Mouse (Mus musculus) CH12.LX (cell line): ENCODE measurements around the gene Dusp5. TPM values are rescaled to one million over a fixed set of nuclear protein-coding genes. Genes with fewer than 3 reads are reported as not detected.

Source experiments
- DNase-seq: peaks from one replicate; pipeline ENCODE4 v3.0.0-alpha.2; 2013; ENCODE audit errors: extremely low read depth
- H3K27ac ChIP-seq: 2 replicates; pipeline ENCODE4 v1.5.1; 2012; ENCODE audit warnings: low read depth, mild to moderate bottlenecking, control low read depth, moderate library complexity; ENCODE audit not compliant: insufficient read depth
- H3K27me3 ChIP-seq: replicated peaks from 2 replicates; pipeline ENCODE3; 2012; ENCODE audit warnings: inconsistent platforms
- H3K36me3 ChIP-seq, 2 experiments: replicated peaks in 1 of 2; 2 replicates each; pipeline versions ENCODE3 to v1.6.1; 2012; ENCODE audit warnings: inconsistent platforms in 1 of 2, low read length in 1 of 2, mild to moderate bottlenecking in 1 of 2, mixed read lengths in 1 of 2, moderate library complexity in 1 of 2; ENCODE audit not compliant: control insufficient read depth in 1 of 2, insufficient read depth in 1 of 2
- H3K4me1 ChIP-seq, 2 experiments: 2 replicates each; pipeline ENCODE4 v1.6.1; 2012; ENCODE audit warnings: inconsistent platforms in 1 of 2, moderate library complexity in 1 of 2; ENCODE audit not compliant: insufficient read depth in 2 of 2, control insufficient read depth in 1 of 2
- H3K4me2 ChIP-seq: 2 replicates; pipeline ENCODE4 v1.6.1; 2012; ENCODE audit warnings: low read depth, mild to moderate bottlenecking, control low read depth; ENCODE audit not compliant: poor library complexity, insufficient read depth, severe bottlenecking
- H3K4me3 ChIP-seq, 3 experiments: fragments of 150-350 bp in 1 of 3; sonication (generic) in 1 of 3; replicated peaks in 1 of 3; 2 replicates each; pipeline versions ENCODE3 to v1.5.1; 2011 to 2012; ENCODE audit warnings: low read depth in 2 of 3, low read length in 2 of 3, mild to moderate bottlenecking in 2 of 3, moderate library complexity in 2 of 3, control low read depth in 1 of 3, improper control_type of control experiment in 1 of 3, inconsistent platforms in 1 of 3, mixed read lengths in 1 of 3; ENCODE audit not compliant: poor library complexity in 1 of 3
- H3K79me2 ChIP-seq: replicated peaks from 2 replicates; pipeline ENCODE4 v1.6.1; 2012; ENCODE audit warnings: mild to moderate bottlenecking, moderate library complexity; ENCODE audit not compliant: control insufficient read depth, poor library complexity, insufficient read depth, severe bottlenecking; ENCODE audit errors: extremely low read depth
- H3K9ac ChIP-seq: 2 replicates; pipeline ENCODE4 v1.6.1; 2012; ENCODE audit warnings: low read depth, mild to moderate bottlenecking, control low read depth, moderate library complexity; ENCODE audit not compliant: insufficient read depth
- H3K9me3 ChIP-seq: replicated peaks from 2 replicates; pipeline ENCODE3; 2012; ENCODE audit warnings: low read length, inconsistent platforms, mixed read lengths
- CHD1 ChIP-seq: IDR thresholded peaks from 2 replicates; pipeline ENCODE4 v1.6.1; 2012; ENCODE audit warnings: low read depth, low read length, improper control_type of control experiment, inconsistent platforms
- CTCF ChIP-seq, 2 experiments: IDR thresholded peaks in 1 of 2; conservative IDR thresholded peaks in 1 of 2; 2 replicates each; pipeline ENCODE4 v1.5.1; 2011 to 2012; ENCODE audit warnings: low read depth in 2 of 2, low read length in 2 of 2, improper control_type of control experiment in 1 of 2, inconsistent platforms in 1 of 2, mild to moderate bottlenecking in 1 of 2, moderate library complexity in 1 of 2
- E2F4 ChIP-seq: IDR thresholded peaks from 2 replicates; pipeline ENCODE4 v1.6.1; 2011; ENCODE audit warnings: low read depth, low read length, improper control_type of control experiment; ENCODE audit not compliant: insufficient replicate concordance
- ELF1 ChIP-seq: IDR thresholded peaks from 2 replicates; pipeline ENCODE4 v1.6.1; 2014; ENCODE audit warnings: low read depth, mild to moderate bottlenecking, inconsistent platforms, low read length, improper control_type of control experiment
- GABPA ChIP-seq: IDR thresholded peaks from 2 replicates; pipeline ENCODE4 v1.6.1; 2012; ENCODE audit warnings: low read depth, low read length, improper control_type of control experiment, inconsistent platforms; ENCODE audit not compliant: insufficient replicate concordance
- HCFC1 ChIP-seq: IDR thresholded peaks from 2 replicates; pipeline ENCODE4 v1.6.1; 2012; ENCODE audit warnings: low read depth, mild to moderate bottlenecking, inconsistent platforms, low read length, improper control_type of control experiment
- IRF4 ChIP-seq: IDR thresholded peaks from 2 replicates; pipeline ENCODE4 v1.6.1; 2014; ENCODE audit warnings: low read depth, mild to moderate bottlenecking, inconsistent platforms, low read length, improper control_type of control experiment
- JUND ChIP-seq: conservative IDR thresholded peaks from 2 replicates; pipeline ENCODE4 v1.6.1; 2011; ENCODE audit warnings: low read depth, low read length, improper control_type of control experiment
- MAFK ChIP-seq: IDR thresholded peaks from 2 replicates; pipeline ENCODE4 v1.6.1; 2011; ENCODE audit warnings: low read length, improper control_type of control experiment; ENCODE audit not compliant: insufficient replicate concordance
- MAX ChIP-seq: IDR thresholded peaks from 2 replicates; pipeline ENCODE4 v1.6.1; 2011; ENCODE audit warnings: low read length, improper control_type of control experiment
- MAZ ChIP-seq: IDR thresholded peaks from 2 replicates; pipeline ENCODE4 v1.6.1; 2012; ENCODE audit warnings: low read depth, mild to moderate bottlenecking, inconsistent platforms, low read length, improper control_type of control experiment, moderate library complexity
- MEF2A ChIP-seq: IDR thresholded peaks from 2 replicates; pipeline ENCODE4 v1.6.1; 2014; ENCODE audit warnings: low read depth, mild to moderate bottlenecking, inconsistent platforms, low read length, improper control_type of control experiment, borderline replicate concordance
- MYC ChIP-seq: IDR thresholded peaks from 2 replicates; pipeline ENCODE4 v1.6.1; 2011; ENCODE audit warnings: low read depth, mild to moderate bottlenecking, improper control_type of control experiment, low read length
- NELFE ChIP-seq: IDR thresholded peaks from 2 replicates; pipeline ENCODE4 v1.6.1; 2011; ENCODE audit warnings: low read depth, low read length, improper control_type of control experiment
- PAX5 ChIP-seq: IDR thresholded peaks from 2 replicates; pipeline ENCODE4 v1.6.1; 2012; ENCODE audit warnings: low read length, inconsistent platforms, mixed read lengths
- POLR2A ChIP-seq: IDR thresholded peaks from 2 replicates; pipeline ENCODE4 v1.6.1; 2011; ENCODE audit warnings: low read depth, mild to moderate bottlenecking, improper control_type of control experiment, low read length
- POLR2AphosphoS2 ChIP-seq: IDR thresholded peaks from 2 replicates; pipeline ENCODE4 v1.6.1; 2011; ENCODE audit warnings: low read depth, low read length, improper control_type of control experiment
- RCOR1 ChIP-seq: conservative IDR thresholded peaks from 2 replicates; pipeline ENCODE4 v1.6.1; 2012; ENCODE audit warnings: low read depth, mild to moderate bottlenecking, inconsistent platforms, low read length, improper control_type of control experiment
- SIN3A ChIP-seq: IDR thresholded peaks from 2 replicates; pipeline ENCODE4 v1.6.1; 2012; ENCODE audit warnings: low read length, improper control_type of control experiment, inconsistent platforms
- TBP ChIP-seq: conservative IDR thresholded peaks from 2 replicates; pipeline ENCODE4 v1.6.1; 2011; ENCODE audit warnings: low read depth, low read length, improper control_type of control experiment
- TCF12 ChIP-seq: IDR thresholded peaks from 2 replicates; pipeline ENCODE4 v1.6.1; 2014; ENCODE audit warnings: low read depth, mild to moderate bottlenecking, inconsistent platforms, low read length, improper control_type of control experiment
- UBTF ChIP-seq: IDR thresholded peaks from 2 replicates; pipeline ENCODE4 v1.6.1; 2012; ENCODE audit warnings: low read depth, mild to moderate bottlenecking, inconsistent platforms, low read length, improper control_type of control experiment, moderate library complexity
- USF1 ChIP-seq: IDR thresholded peaks from 2 replicates; pipeline ENCODE4 v1.6.1; 2014; ENCODE audit warnings: low read depth, mild to moderate bottlenecking, inconsistent platforms, low read length, improper control_type of control experiment
- USF2 ChIP-seq: conservative IDR thresholded peaks from 2 replicates; pipeline ENCODE4 v1.6.1; 2011; ENCODE audit warnings: low read depth, low read length, improper control_type of control experiment
- ZC3H11A ChIP-seq: IDR thresholded peaks from 2 replicates; pipeline ENCODE4 v1.6.1; 2012; ENCODE audit warnings: low read depth, mild to moderate bottlenecking, inconsistent platforms, low read length, improper control_type of control experiment
- ZKSCAN1 ChIP-seq: IDR thresholded peaks from 2 replicates; pipeline ENCODE4 v1.6.1; 2012; ENCODE audit warnings: low read depth, inconsistent platforms, low read length, improper control_type of control experiment, borderline replicate concordance
- ZMIZ1 ChIP-seq: IDR thresholded peaks from 2 replicates; pipeline ENCODE4 v1.6.1; 2012; ENCODE audit warnings: low read depth, mild to moderate bottlenecking, inconsistent platforms, low read length, improper control_type of control experiment
- ZNF384 ChIP-seq: IDR thresholded peaks from 2 replicates; pipeline ENCODE4 v1.6.1; 2012; ENCODE audit warnings: low read depth, low read length, improper control_type of control experiment, inconsistent platforms
- dilution Hi-C: fragments of 300-500 bp; cut with MboI; formaldehyde crosslinking; loops from 2 replicates; pipeline ENCODE4 v1.14.3; 2020; ENCODE audit warnings: low sequenced_read_pairs; ENCODE audit not compliant: extremely low pct_unique_long_range_greater_than_20kb, extremely low pct_ligation_motif_present
- in situ Hi-C: fragments of 300-500 bp; cut with MboI; formaldehyde crosslinking; loops from 3 replicates; pipeline ENCODE4 v1.14.3; 2019; ENCODE audit warnings: low sequenced_read_pairs, low pct_ligation_motif_present, low pct_unique_long_range_greater_than_20kb, mixed read lengths
- polyA plus RNA-seq: library from polyadenylated mRNA; unstranded; fragments of >175 nt; gene quantifications from 2 replicates; pipeline ENCODE4 v1.2.1, GENCODE M21; 2012; ENCODE audit warnings: low read depth; ENCODE audit not compliant: insufficient read length
- total RNA-seq, 2 experiments: library from RNA; depleted of rRNA; stranded (reverse); fragments of 300-350 nt in 1 of 2; fragments of >200 nt in 1 of 2; gene quantifications; 2 replicates each; pipeline ENCODE4 v1.2.3; 2012 to 2014

The Dusp5 gene
- total and polyA plus RNA-seq, 3 experiments = 10.6 to 18.2 (median 13.2) TPM

DNA sequence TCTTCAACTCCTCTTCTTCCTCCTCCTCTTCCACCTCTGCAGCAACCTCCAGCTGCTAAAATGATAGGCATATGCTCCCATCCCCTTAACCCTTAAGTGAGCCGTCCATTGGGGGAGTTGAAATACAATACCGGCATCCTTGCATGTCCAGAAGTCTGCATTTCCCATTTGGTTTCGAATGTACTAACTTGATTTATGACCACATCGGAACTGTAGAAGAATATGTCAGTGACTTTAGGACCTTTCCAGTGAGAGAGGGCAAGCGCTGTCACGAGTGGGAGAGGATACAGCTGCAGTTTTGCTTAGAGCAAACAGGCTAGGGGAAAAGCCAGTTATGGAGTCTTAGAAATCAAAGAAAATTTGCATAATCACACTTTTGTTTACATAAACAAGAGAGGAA, 3.8 kb downstream of the Dusp5 start:
- H3K36me3 ChIP-seq = peaks cover 22 to 40% of the 10 kb centered on the region in 2 experiments
- no peak overlapping the region for H3K27ac ChIP-seq
- in situ Hi-C loops = loop anchor here (10.0 kb wide), 1 partner anchor 108 kb away; no protein-coding TSS in a partner anchor
- H3K27me3 ChIP-seq = peaks cover 6% of the 10 kb centered on the region
- dilution Hi-C loops = no loop called here
- peak overlapping the region; percentile 54; the same call in 1 of the 2 replicates for H3K9ac ChIP-seq
- H3K9me3 ChIP-seq = no peaks in the 10 kb centered on the region
- no peak for TF ChIP-seq JUND
- no peak for TF ChIP-seq HCFC1
- no peak for TF ChIP-seq MAZ
- TF ChIP-seq MAX = no peak
- no peak for TF ChIP-seq CHD1
- no peak for TF ChIP-seq USF1
- no peak for TF ChIP-seq PAX5
- no peak for TF ChIP-seq NELFE
- TF ChIP-seq ZMIZ1 = no peak
- no peak for TF ChIP-seq ZC3H11A
- no peak for TF ChIP-seq ZKSCAN1
- TF ChIP-seq MYC = no peak
- TF ChIP-seq POLR2AphosphoS2 = no peak
- TF ChIP-seq TCF12 = no peak
- TF ChIP-seq CTCF (conservative IDR thresholded peaks at IDR 0.05 in 1 of 2, IDR thresholded peaks at IDR 0.05 in 1 of 2; ENCODE audit: low read depth in 2 of 2, low read length in 2 of 2) = no peak
- TF ChIP-seq POLR2A = no peak
- TF ChIP-seq E2F4 = no peak
- TF ChIP-seq ELF1 = no peak
- TF ChIP-seq SIN3A = no peak; the same call in 1 of the 2 replicates
- TF ChIP-seq GABPA = no peak
- peaks cover 23 to 86% of the 10 kb centered on the region in 2 experiments for H3K4me1 ChIP-seq
- H3K4me3 ChIP-seq = no peak overlapping the region
- peak overlapping the region; percentile 91; the same call in 1 of the 2 replicates for H3K4me2 ChIP-seq
- DNase-seq = no peak
- peaks cover 38% of the 10 kb centered on the region for H3K79me2 ChIP-seq

GRCm38 (mm10) chr19:53533236-53533635, 4.3 kb downstream of the Dusp5 start:
- H3K4me3 ChIP-seq = no peak overlapping the region
- H3K4me2 ChIP-seq = peak overlapping the region; percentile 22; the same call in 1 of the 2 replicates
- in situ Hi-C loops (loop anchor here (10.0 kb wide), 1 partner anchor 108 kb away; no protein-coding TSS in a partner anchor), dilution Hi-C loops (no loop called here)
- H3K9ac ChIP-seq = no peak overlapping the region
- H3K4me1 ChIP-seq = peaks cover 28 to 87% of the 10 kb centered on the region in 2 experiments
- DNase-seq = no peak
- no peaks in the 10 kb centered on the region for H3K9me3 ChIP-seq
- peaks cover 28 to 45% of the 10 kb centered on the region in 2 experiments for H3K36me3 ChIP-seq
- TF ChIP-seq MAFK (no peak), RCOR1 (no peak), TBP (no peak), PAX5 (no peak), E2F4 (no peak), JUND (no peak), GABPA (no peak), IRF4 (no peak), UBTF (no peak), POLR2AphosphoS2 (no peak), HCFC1 (no peak), MEF2A (no peak), USF2 (no peak), MAZ (no peak), ELF1 (no peak), ZNF384 (no peak)
- peaks cover 38% of the 10 kb centered on the region for H3K79me2 ChIP-seq
- no peak overlapping the region for H3K27ac ChIP-seq
- peaks cover 1% of the 10 kb centered on the region for H3K27me3 ChIP-seq
